Mouse (Mus musculus) regulatory T cell (primary cell): Measurements from ENCODE around the gene Wfdc3.
"Not testable (repeated sequence)": the region's sequence is repeated elsewhere in the genome, so short reads cannot be mapped to it uniquely, and the experiment has no call there.

Experiments
- in situ Hi-C: fragments of 300-600 bp; cut with MboI, MseI; formaldehyde crosslinking; loops from one replicate; pipeline ENCODE4 v1.15.1; 2025; ENCODE audit warnings: high pct_unique_total_duplicates

Gene Wfdc3

DNA sequence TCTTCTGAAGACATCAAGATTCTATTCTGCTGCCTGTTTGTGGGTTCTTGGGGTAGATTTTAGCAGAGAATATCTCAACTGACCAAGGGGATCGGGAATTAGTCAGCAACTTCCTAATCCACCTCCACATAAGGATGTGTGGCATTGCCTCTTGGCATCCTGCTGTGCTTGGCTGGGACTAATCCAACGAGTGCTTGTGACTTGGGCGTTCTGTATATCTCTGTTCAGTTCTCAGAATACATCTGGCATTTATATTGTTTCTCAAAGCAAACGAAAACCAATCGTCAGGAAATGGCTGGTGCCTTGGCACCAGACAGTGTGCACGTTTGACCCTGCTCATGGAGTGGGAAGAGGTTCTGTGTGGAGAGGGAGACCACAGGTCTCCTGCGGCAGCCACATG lies 5.9 kb downstream of the Wfdc3 start:
- in situ Hi-C loops, result loop anchor here (25.0 kb wide), 1 partner anchor 303 kb away; the partner anchor contains the start of gene Sdc4

DNA sequence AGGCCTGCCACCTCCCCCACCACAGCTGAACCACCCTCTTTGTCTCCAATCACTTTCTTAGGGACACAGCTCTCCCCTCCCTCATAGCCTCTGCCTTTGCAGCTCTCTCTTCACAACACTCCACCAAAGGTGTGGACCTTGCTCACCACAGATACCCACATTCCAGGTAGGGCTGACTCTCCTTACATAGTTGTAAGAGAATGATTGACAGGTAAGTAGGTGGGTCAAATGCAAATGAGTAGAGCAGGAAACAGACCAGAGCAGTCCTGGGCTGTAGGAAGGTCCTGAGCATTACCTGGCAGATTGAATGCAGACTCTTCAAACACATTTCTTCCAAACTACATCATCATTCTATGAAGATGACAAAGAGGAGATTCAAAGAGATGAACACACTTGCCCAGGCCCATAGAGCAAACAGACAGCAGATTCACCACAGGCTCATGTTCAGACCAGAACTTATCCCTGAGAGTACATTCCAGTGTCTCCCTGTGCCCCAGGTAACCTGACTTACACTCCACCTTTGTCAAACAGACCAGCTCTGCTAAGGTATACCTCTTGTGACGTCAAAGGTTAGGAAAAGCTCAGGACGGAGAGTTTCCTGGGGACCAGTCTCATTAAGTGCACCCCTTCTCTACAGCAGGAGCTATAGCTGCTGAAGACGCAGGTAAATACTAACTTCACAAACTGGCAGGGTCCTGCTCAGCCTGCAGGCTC lies 8.2 kb downstream of the Wfdc3 start:
- in situ Hi-C loops, result loop anchor here (25.0 kb wide), 1 partner anchor 300 kb away; the partner anchor contains the start of gene Sdc4

DNA sequence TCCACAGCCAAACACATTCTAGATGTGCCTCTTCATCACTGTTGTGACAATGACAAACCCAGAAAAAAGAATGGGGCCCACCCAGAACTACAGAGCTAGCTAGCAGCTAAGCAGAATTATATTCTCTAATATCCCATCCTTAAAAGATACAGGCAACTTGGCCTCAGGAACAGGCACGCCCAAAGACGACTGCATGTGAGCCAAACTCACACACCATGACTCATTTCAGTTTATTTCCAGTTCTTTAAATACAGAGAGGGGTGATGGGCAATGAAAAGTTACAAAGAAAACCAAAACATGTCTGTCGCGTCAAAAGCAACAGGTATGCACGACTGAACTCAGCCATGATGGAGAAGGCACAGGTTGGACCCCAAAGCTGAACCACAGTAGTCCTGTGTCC lies 10.3 kb downstream of the Wfdc3 start:
- in situ Hi-C loops, result loop anchor here (25.0 kb wide), 1 partner anchor 298 kb away; the partner anchor contains the start of gene Sdc4

DNA sequence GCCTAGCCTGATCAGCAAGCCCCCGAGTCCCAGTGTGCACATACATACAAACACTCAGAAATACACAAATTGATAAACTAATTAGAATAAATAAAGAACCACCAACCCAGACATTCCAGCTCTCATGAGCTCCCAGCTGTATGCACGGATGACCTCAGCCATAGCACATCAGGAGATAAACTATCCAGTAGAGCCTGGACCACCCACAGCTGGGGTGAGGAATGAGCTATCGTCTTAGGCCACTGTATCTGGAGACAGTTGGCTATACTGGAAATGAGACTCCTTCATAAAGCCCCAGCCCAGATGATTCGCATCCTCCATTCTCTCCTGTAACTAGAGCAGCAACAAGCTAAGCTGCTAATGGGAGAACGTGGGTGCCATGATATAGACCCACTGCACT lies 10.9 kb downstream of the Wfdc3 start:
- in situ Hi-C loops, result loop anchor here (25.0 kb wide), 1 partner anchor 298 kb away; the partner anchor contains the start of gene Sdc4

DNA sequence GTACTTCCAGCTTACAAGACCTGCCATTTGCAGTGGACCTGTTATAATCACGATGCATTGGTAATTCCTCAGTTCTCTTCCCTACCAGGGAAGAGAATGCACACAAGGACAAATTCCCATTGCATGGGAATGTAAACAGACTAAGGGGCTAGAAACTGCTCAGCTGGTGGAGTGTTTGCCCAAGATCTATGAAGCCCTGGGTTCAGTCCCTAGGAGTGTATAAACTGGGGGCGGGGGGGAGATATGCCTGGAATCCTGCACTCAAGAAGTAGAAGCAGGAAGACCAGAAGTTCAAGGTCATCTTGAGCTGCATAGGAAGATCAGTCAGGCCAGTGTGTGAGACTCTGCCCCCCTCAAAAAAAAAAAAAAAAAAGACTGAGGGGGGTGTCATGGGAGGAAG lies 12.5 kb downstream of the Wfdc3 start:
- in situ Hi-C loops, result loop anchor here (25.0 kb wide), 1 partner anchor 296 kb away; the partner anchor contains the start of gene Sdc4

DNA sequence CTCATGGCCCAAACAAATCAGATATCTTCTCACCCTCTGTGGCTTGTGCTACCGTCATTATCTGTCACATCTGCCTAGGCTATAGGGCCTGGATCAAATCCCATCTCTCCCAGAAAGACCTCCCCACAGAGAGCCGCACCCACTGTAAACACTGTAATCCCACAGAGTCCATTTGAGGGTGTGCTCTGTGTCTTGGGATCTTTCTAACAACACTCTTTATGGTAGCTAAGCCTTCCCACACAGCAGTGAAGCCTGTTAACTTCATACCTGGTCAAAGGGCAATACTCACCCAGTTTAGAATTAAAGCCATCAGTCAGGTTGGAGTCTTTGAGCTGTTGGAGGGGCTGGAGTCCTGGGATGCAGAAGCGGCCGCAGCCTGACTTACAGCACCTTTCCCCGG lies 14.0 kb downstream of the Wfdc3 start:
- in situ Hi-C loops, result loop anchor here (25.0 kb wide), 1 partner anchor 294 kb away; the partner anchor contains the start of gene Sdc4

DNA sequence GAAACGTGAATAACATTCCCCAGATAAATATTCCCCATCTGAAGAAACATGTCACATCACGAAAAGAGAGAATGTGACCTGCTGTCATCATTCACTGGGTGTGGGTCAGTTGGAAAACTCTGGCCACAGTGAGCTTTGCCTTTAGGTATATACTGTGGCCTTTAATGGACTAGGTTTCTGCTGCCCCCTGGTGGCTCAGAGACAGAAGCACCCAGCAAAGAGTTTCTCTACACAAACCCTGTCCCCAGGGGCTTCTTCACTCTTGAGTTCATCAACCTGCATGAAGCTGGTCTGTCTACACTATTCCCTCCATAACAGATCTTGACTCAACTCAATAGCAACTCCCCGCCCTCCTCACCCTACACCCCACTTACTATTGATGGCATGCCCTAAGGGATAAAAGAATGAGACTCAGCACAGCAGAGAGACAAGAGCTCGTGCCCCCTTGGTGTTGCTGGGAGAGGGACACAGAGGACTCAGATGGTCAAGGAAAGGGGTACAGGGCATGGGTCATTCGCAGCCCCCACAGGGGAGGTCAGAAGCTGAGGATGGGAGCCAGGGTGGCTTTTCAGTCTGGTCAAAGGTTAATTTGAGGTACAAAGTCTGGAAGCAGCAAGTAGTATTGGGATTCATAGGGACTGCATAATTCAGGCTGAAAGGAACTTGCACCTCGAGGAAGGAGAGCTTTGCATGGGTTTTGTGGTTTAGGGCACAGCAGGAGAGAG lies 19.7 kb downstream of the Wfdc3 start:
- in situ Hi-C loops, result loop anchor here (10.0 to 25.0 kb wide), 2 partner anchors 131 to 289 kb away; partner anchors contain the start of genes Eppin and Sdc4

DNA sequence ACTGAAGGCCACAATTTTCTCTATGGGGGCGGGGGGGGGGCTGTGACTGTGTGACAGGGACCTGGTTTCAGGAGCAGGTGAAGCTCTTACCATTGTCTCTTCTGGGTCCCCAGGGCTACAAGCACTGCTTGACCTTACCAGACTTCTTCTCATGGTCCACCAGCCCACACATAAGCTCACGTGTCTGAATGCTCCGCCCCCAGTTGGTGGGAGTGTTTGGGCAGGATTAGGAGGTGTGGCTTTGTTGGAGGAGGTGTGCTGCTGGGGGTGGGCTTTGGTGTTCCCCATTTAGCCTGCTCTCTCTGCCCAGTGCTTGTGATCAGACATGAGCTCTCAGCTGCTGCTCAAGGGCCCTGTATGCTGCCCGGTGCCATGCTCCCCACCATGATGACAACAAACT lies 22.5 kb downstream of the Wfdc3 start:
- in situ Hi-C loops, result loop anchor here (10.0 kb wide), 1 partner anchor 128 kb away; the partner anchor contains the start of gene Eppin

DNA sequence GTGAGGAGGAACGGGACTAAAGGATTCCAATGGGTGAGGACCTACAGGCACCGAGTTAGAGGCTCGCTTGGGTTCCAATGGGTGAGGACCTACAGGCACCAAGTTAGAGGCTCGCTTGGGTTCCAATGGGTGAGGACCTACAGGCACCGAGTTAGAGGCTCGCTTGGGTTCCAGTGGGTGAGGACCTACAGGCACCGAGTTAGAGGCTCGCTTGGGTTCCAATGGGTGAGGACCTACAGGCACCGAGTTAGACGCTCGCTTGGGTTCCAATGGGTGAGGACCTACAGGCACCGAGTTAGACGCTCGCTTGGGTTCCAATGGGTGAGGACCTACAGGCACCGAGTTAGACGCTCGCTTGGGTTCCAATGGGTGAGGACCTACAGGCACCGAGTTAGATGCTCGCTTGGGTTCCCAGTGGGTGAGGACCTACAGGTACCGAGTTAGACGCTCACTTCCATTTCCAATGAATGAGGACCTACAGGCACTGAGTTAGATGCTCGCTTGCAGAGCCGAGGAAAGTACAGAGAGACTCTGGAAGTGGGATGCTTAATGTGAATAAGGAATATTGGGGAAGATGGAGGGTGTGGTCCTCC lies 29.4 kb downstream of the Wfdc3 start:
- in situ Hi-C loops, result not testable (repeated sequence)

DNA sequence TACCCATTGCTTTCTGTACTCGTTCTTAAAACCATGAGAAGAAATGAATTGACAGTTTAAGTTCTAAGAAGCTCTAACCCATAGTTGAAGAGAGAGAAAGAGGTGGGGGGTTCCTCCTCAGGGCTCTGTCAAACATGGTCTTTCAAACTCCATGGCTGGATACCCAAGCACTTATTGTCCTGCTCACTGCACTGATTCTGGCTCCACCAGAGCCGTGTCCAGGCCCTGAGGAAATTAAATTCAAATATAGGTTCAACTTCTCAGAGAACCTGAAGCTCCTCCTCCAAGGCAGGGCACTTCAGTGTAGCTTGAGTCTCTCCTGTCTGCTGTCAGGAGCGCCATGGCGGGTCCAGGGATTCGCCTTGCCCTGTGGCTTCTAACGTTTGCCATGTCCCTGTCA lies 30.7 kb downstream of the Wfdc3 start, which contains the start of gene Spint5:
Gene Spint5, plus strand, starts transcription at position 301 of the 400 bp plus-strand sequence.
- in situ Hi-C loops, result no loop called here

DNA sequence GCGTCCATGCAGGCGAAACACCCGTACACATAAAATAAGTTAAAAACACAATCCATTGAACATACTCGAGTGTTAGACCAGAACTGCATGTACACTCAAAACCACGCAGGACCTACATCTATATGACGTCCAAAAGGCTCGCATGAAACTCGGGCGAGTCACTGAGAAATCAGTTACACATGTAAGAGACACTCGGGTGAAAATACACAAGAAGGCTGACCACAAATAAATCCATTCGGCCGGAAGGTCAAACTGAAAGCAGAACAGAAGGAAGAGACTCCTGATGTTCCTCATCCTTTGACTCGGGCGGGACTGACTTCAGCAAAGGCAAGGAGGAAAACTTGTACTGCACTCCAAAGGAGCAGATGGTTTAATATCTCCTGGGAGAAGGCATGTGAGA lies 39.7 kb downstream of the Wfdc3 start:
- in situ Hi-C loops, result no loop called here

DNA sequence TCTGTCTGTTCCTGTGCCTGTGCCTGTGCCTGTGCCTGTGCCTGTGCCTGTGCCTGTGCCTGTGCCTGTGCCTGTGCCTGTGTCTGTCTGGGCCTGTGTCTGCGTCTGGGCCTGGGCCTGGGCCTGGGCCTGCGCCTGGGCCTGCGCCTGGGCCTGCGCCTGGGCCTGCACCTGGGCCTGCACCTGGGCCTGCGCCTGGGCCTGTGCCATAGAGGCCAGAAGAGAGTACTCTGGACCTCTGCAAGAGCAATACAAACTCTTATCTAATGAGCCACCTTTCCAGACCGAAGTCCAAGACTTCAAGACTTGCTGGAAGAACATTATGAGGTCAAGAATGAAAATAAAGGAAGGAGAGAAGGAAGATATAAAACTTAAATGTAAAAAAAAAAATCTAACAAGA lies 40.4 kb downstream of the Wfdc3 start:
- in situ Hi-C loops, result no loop called here

DNA sequence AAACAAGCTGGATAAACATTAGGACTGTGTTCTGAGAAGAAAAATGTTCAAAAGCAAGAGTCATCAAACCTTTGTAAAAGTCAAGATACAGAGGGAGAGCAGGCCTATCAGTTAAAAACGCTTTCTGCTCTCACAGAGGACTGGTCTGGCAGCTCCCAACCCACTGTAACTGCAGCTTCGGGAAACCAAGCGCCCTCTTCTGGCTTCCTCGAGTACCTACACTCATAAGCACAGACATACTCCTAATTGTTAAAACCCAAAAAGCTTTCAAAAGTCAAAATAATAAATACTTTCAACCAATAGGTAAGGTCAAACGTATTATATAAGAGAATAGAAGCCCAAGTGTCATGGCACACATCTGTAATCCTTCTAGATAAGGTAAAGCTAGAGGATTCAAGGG lies 41.5 kb downstream of the Wfdc3 start:
- in situ Hi-C loops, result no loop called here

DNA sequence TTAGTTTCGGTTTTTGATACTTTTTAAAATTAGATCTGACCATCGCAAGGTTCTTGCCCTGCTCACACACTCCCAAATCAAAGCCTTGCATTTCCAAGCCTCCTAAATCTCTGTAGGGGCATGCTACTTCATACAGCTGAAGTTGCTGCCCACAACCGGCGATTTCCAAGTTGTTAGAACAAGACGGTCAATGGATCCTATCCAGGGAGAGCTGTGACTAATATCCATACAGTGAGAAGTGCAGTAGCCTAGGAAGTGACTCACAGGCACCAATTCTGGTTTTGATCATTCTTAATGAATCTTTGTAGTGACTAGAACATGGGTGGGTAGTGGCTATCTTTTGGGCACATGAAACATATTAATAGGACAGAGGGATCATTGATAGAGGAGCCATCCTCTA lies 44.0 kb downstream of the Wfdc3 start:
- in situ Hi-C loops, result no loop called here

DNA sequence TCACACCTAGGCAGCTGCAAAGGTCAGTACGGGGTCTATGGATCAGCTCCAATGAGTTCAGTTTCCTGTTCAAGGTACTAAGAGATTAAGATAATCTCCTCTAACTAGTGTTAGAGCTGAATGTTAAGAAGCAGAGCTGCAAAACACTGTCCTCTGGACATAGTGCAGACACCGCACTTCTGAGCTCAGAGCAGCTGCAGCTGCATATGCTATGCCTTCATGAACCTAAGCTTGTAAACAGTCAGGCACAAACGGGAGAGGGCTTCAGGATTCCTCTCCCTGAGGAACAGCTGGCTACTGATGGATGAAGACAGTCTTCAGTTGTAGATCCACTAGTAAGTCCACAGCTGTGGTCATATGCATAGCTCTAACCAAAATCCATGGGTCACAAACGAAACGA lies 44.8 kb downstream of the Wfdc3 start:
- in situ Hi-C loops, result no loop called here

DNA sequence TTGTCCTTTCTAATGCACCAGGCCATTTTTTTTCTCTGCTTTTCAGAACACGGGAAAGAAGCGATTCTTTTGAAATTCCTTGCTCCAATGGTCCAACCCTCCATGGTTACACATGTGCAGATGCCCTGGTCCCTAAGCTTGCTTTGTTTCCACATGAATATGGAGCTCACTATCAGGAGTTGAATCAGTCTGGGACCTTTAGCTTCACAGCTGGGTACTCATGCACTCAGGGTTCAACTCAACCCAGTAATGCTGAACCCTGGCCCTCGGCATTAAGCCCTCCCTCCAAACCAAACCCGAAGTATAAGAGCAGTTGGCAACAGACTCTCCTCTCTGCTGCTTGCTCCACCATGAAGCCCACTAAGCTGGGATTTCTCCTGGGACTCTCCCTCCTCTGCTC lies 47.5 kb downstream of the Wfdc3 start, which contains the start of gene Spint4:
Gene Spint4, plus strand, starts transcription at position 301 of the 400 bp plus-strand sequence.
- in situ Hi-C loops, result no loop called here

DNA sequence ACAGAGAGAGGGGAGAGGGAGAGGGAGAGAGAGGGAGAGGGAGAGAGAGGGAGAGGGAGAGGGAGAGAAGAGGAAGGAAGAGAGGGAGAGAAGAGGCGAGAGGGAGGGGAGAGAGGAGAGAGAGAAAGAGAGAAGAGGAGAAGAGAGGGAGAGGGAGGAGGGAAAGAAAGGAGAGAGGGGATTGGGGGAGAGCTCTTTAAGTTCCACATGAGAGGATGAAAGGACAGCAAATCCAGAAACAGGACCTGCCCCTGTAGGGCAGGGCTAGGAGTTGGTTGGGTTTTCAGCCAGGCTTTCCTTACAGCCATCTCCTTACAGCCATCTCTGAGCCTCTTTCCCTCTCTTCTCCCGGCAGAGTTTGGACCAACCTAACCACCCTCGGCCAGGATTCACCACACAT lies 60.9 kb downstream of the Wfdc3 start, which contains the start of gene Wfdc13:
Gene Wfdc13, plus strand, starts transcription at position 301 of the 400 bp plus-strand sequence.
- in situ Hi-C loops, result no loop called here
